Mouse (Mus musculus) midbrain, embryonic 14.5 days (tissue): ENCODE measurements at regions not wholly inside any gene's neighbourhood (a gene's known extent, or its start where the extent isn't known, plus 50 kb on each side); places are given as distances from the start of the nearest gene placed in this dataset. TPM values are rescaled to one million over a fixed set of nuclear protein-coding genes. Genes with fewer than 3 reads are reported as not detected.

Source experiments
- microRNA-seq: library from miRNA; unstranded; fragments of <30 nt; microRNA quantifications from one replicate; pipeline ENCODE4, GENCODE M21; 2016

Small RNA genes in the stretch of these regions (microRNA-seq; reads per million reads assigned to microRNA genes)
- gene Gm26190: not detected
